Mouse (Mus musculus): Measurements from ENCODE around the gene Pcdh9. TPM values are rescaled to one million over a fixed set of nuclear protein-coding genes. Genes with fewer than 3 reads are reported as not detected.
"Not testable (repeated sequence)": the region's sequence is repeated elsewhere in the genome, so short reads cannot be mapped to it uniquely, and the experiment has no call there.

The Pcdh9 gene
- total and polyA plus RNA-seq, 3 experiments, result 0.22 TPM; not detected in 2

GRCm38 (mm10) chr14:93240263-93240662 lies 650.2 kb downstream of the Pcdh9 start:
- TF ChIP-seq GATA1 (IDR thresholded peaks at IDR 0.05; ENCODE audit: borderline replicate concordance, low read length) (no peak), GATA2 (IDR thresholded peaks at IDR 0.05; ENCODE audit: borderline replicate concordance, low read depth, low read length) (no peak), POLR2AphosphoS5 (IDR thresholded peaks at IDR 0.05; ENCODE audit: insufficient replicate concordance, low read depth, low read length) (no peak), CTCF (IDR thresholded peaks at IDR 0.05; ENCODE audit: low read depth, low read length) (no peak), TAL1 (conservative IDR thresholded peaks at IDR 0.05; ENCODE audit: low read depth, low read length) (no peak)
- DNase-seq (ENCODE audit: low spot score) (no peak), ATAC-seq (ENCODE audit: extremely low read depth, insufficient number of reproducible peaks, low FRiP score, poor library complexity, severe bottlenecking) (no peak)
- Histone ChIP-seq H3K27me3 (ENCODE audit: insufficient read depth, low read length) (no peaks in the 10 kb centered on the region), H3K9me3 (replicated peaks) (peaks cover 8% of the 10 kb centered on the region), H3K4me3 (ENCODE audit: low read depth, low read length) (no peak overlapping the region), H3K4me1 (ENCODE audit: insufficient read depth, low read depth, low read length) (no peaks in the 10 kb centered on the region), H3K36me3 (replicated peaks) (no peaks in the 10 kb centered on the region)

- Histone ChIP-seq H3K4me1 (ENCODE audit: insufficient read depth, low read depth, low read length) (no peaks in the 10 kb centered on the region), H3K27me3 (ENCODE audit: insufficient read depth, low read length) (no peaks in the 10 kb centered on the region), H3K4me3 (ENCODE audit: low read depth, low read length) (no peak overlapping the region), H3K9me3 (replicated peaks) (peaks cover 3% of the 10 kb centered on the region), H3K36me3 (replicated peaks) (no peaks in the 10 kb centered on the region)
- DNase-seq (ENCODE audit: low spot score) (no peak), ATAC-seq (ENCODE audit: extremely low read depth, insufficient number of reproducible peaks, low FRiP score, poor library complexity, severe bottlenecking) (no peak)
- TF ChIP-seq POLR2AphosphoS5 (IDR thresholded peaks at IDR 0.05; ENCODE audit: insufficient replicate concordance, low read depth, low read length), result no peak
These were observed 656.1 kb downstream of the Pcdh9 start for GRCm38 (mm10) chr14:93234333-93234732.

GRCm38 (mm10) chr14:93233599-93233998 lies 656.9 kb downstream of the Pcdh9 start:
- 0 out of 2 replicates have a peak, but pooled peaks cover 2% of the 10 kb centered on the region for H3K9me3 ChIP-seq (replicated peaks)
- ATAC-seq (ENCODE audit: extremely low read depth, insufficient number of reproducible peaks, low FRiP score, poor library complexity, severe bottlenecking) (no peak), DNase-seq (ENCODE audit: low spot score) (no peak)
- H3K4me1 ChIP-seq (ENCODE audit: insufficient read depth, low read depth, low read length), result no peaks in the 10 kb centered on the region
- TF ChIP-seq POLR2AphosphoS5 (IDR thresholded peaks at IDR 0.05; ENCODE audit: insufficient replicate concordance, low read depth, low read length), result no peak
- TF ChIP-seq GATA2 (IDR thresholded peaks at IDR 0.05; ENCODE audit: borderline replicate concordance, low read depth, low read length), result no peak
- TF ChIP-seq CTCF (IDR thresholded peaks at IDR 0.05; ENCODE audit: low read depth, low read length), result no peak
- TF ChIP-seq TAL1 (conservative IDR thresholded peaks at IDR 0.05; ENCODE audit: low read depth, low read length), result no peak
- no peak for TF ChIP-seq GATA1 (IDR thresholded peaks at IDR 0.05; ENCODE audit: borderline replicate concordance, low read length)
- no peak overlapping the region for H3K4me3 ChIP-seq (ENCODE audit: low read depth, low read length)
- no peaks in the 10 kb centered on the region for H3K27me3 ChIP-seq (ENCODE audit: insufficient read depth, low read length)
- H3K36me3 ChIP-seq (replicated peaks), result no peaks in the 10 kb centered on the region

GRCm38 (mm10) chr14:93214846-93215245 lies 675.6 kb downstream of the Pcdh9 start:
- H3K9me3 ChIP-seq (replicated peaks); H3K36me3 ChIP-seq (replicated peaks): not testable (repeated sequence)

GRCm38 (mm10) chr14:93199791-93200190 lies 690.7 kb downstream of the Pcdh9 start:
- ATAC-seq (ENCODE audit: extremely low read depth, insufficient number of reproducible peaks, low FRiP score, poor library complexity, severe bottlenecking), result no peak
- DNase-seq (ENCODE audit: low spot score), result no peak
- Histone ChIP-seq H3K9me3 (replicated peaks) (peaks cover 11% of the 10 kb centered on the region), H3K36me3 (replicated peaks) (no peaks in the 10 kb centered on the region), H3K4me3 (ENCODE audit: low read depth, low read length) (no peak overlapping the region), H3K27me3 (ENCODE audit: insufficient read depth, low read length) (no peaks in the 10 kb centered on the region), H3K4me1 (ENCODE audit: insufficient read depth, low read depth, low read length) (no peaks in the 10 kb centered on the region)
- no peak for TF ChIP-seq GATA1 (IDR thresholded peaks at IDR 0.05; ENCODE audit: borderline replicate concordance, low read length)
- no peak for TF ChIP-seq GATA2 (IDR thresholded peaks at IDR 0.05; ENCODE audit: borderline replicate concordance, low read depth, low read length)
- TF ChIP-seq TAL1 (conservative IDR thresholded peaks at IDR 0.05; ENCODE audit: low read depth, low read length), result no peak
- TF ChIP-seq CTCF (IDR thresholded peaks at IDR 0.05; ENCODE audit: low read depth, low read length), result no peak
- TF ChIP-seq POLR2AphosphoS5 (IDR thresholded peaks at IDR 0.05; ENCODE audit: insufficient replicate concordance, low read depth, low read length), result no peak

More at GRCm38 (mm10) chr14:93214846-93215245, 675.6 kb downstream of the Pcdh9 start:
- H3K27me3 ChIP-seq (ENCODE audit: insufficient read depth, low read length); H3K4me1 ChIP-seq (ENCODE audit: insufficient read depth, low read depth, low read length); H3K4me3 ChIP-seq (ENCODE audit: low read depth, low read length); ATAC-seq (ENCODE audit: extremely low read depth, insufficient number of reproducible peaks, low FRiP score, poor library complexity, severe bottlenecking); DNase-seq (ENCODE audit: low spot score): not testable (repeated sequence)

- ATAC-seq (ENCODE audit: extremely low read depth, insufficient number of reproducible peaks, low FRiP score, poor library complexity, severe bottlenecking), result no peak
- H3K4me1 ChIP-seq (ENCODE audit: insufficient read depth, low read depth, low read length), result no peaks in the 10 kb centered on the region
- no peak for TF ChIP-seq CTCF (IDR thresholded peaks at IDR 0.05; ENCODE audit: low read depth, low read length)
- TF ChIP-seq TAL1 (conservative IDR thresholded peaks at IDR 0.05; ENCODE audit: low read depth, low read length), result no peak
- no peak for TF ChIP-seq GATA1 (IDR thresholded peaks at IDR 0.05; ENCODE audit: borderline replicate concordance, low read length)
- TF ChIP-seq GATA2 (IDR thresholded peaks at IDR 0.05; ENCODE audit: borderline replicate concordance, low read depth, low read length), result no peak
- TF ChIP-seq POLR2AphosphoS5 (IDR thresholded peaks at IDR 0.05; ENCODE audit: insufficient replicate concordance, low read depth, low read length), result no peak
These were observed 707.6 kb downstream of the Pcdh9 start for GRCm38 (mm10) chr14:93182606-93183491.

More at GRCm38 (mm10) chr14:93182606-93183491, 707.6 kb downstream of the Pcdh9 start:
- no peak for DNase-seq (ENCODE audit: low spot score)
- Histone ChIP-seq H3K9me3 (replicated peaks) (no peaks in the 10 kb centered on the region), H3K27me3 (ENCODE audit: insufficient read depth, low read length) (no peaks in the 10 kb centered on the region), H3K4me3 (ENCODE audit: low read depth, low read length) (no peak overlapping the region), H3K36me3 (replicated peaks) (no peaks in the 10 kb centered on the region)

Data from G1E (cell line).